ENCODE assay signal across 9 mouse cellular contexts in the genomic region with DNA sequence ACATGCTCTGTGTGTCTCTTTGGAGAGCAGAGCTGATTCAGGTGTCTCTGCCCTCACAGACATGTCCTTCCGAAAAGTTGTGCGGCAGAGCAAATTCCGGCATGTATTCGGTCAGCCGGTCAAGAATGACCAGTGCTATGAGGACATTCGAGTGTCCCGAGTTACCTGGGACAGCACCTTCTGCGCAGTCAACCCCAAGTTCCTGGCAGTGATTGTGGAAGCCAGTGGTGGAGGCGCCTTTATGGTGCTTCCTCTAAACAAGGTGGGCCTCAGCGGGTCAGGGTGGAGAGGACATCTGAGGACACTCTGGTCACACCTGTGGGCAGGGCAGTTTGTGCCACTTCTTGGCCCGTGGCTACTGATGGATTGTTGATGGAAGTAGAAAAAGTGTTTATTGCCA. TPM values are rescaled to one million over a fixed set of nuclear protein-coding genes. Genes with fewer than 3 reads are reported as not detected.
DNase-seq lines count a peak whose midpoint lies in the region; ATAC-seq lines count a peak whose summit lies in the region.
"Had no signal": no experiment of that assay in that cellular context is flagged by ENCODE, and none has a peak within 500 bp of the region (broad histone marks: within the 10 kb centered on the region; RNA-seq: fewer than 3 reads in every experiment).

No protein-coding gene starts in this region.

- no peaks in the 10 kb centered on the region for H3K9me3 ChIP-seq in lung, embryonic 16.5 days (ENCODE audit: control insufficient read depth, low read length)
- peaks cover 6% of the 10 kb centered on the region; the same call in 1 of the 2 replicates for H3K9me3 ChIP-seq in forebrain, embryonic 10.5 days
- no peaks in the 10 kb centered on the region for H3K9me3 ChIP-seq in intestine, embryonic 16.5 days (ENCODE audit: control insufficient read depth, low read length)
- H3K9me3 ChIP-seq in neural tube, embryonic 14.5 days (ENCODE audit: control insufficient read depth, low read length): no peaks in the 10 kb centered on the region

- WGBS in lung, embryonic 16.5 days: 82% methylated on average over 11 of the region's 11 CpGs
- WGBS in forebrain, embryonic 10.5 days: 90% methylated on average over 11 of the region's 11 CpGs
- 79% methylated on average over 11 of the region's 11 CpGs for WGBS in intestine, embryonic 16.5 days
- WGBS in neural tube, embryonic 14.5 days: 89% methylated on average over 11 of the region's 11 CpGs

- H3K4me1 ChIP-seq in lung, embryonic 16.5 days (replicated peaks; ENCODE audit: control insufficient read depth, insufficient read depth, low read length): peaks cover 16% of the 10 kb centered on the region
- peaks cover 34% of the 10 kb centered on the region for H3K4me1 ChIP-seq in forebrain, embryonic 10.5 days
- peaks cover 22% of the 10 kb centered on the region for H3K4me1 ChIP-seq in intestine, embryonic 16.5 days (ENCODE audit: control insufficient read depth, insufficient read depth, low read length)
- H3K4me1 ChIP-seq in neural tube, embryonic 14.5 days (ENCODE audit: control insufficient read depth, insufficient read depth, low read length): peaks cover 20% of the 10 kb centered on the region

- H3K9ac ChIP-seq in lung, embryonic 16.5 days (ENCODE audit: low read length): peak overlapping the region; percentile 95
- peak overlapping the region; percentile 95 for H3K9ac ChIP-seq in intestine, embryonic 16.5 days (ENCODE audit: low read depth, low read length)
- no peak overlapping the region; the same call in 1 of the 2 replicates for H3K9ac ChIP-seq in neural tube, embryonic 14.5 days (replicated peaks; ENCODE audit: low read depth, low read length)

- H3K4me2 ChIP-seq in lung, embryonic 16.5 days (ENCODE audit: low read depth, low read length): peak overlapping the region; percentile 80
- H3K4me2 ChIP-seq in intestine, embryonic 16.5 days (ENCODE audit: low read depth, low read length): peak overlapping the region; percentile 84
- peak overlapping the region; percentile 89 for H3K4me2 ChIP-seq in neural tube, embryonic 14.5 days (ENCODE audit: low read depth, low read length)

- H3K27me3 ChIP-seq in lung, embryonic 16.5 days (ENCODE audit: control insufficient read depth, insufficient read depth, low read depth, low read length): no peaks in the 10 kb centered on the region
- no peaks in the 10 kb centered on the region for H3K27me3 ChIP-seq in forebrain, embryonic 10.5 days (ENCODE audit: poor library complexity, severe bottlenecking)
- H3K27me3 ChIP-seq in intestine, embryonic 16.5 days (replicated peaks; ENCODE audit: control insufficient read depth, insufficient read depth, low read length): no peaks in the 10 kb centered on the region
- no peaks in the 10 kb centered on the region for H3K27me3 ChIP-seq in neural tube, embryonic 14.5 days (ENCODE audit: control insufficient read depth, insufficient read depth, low read length)

- DNase-seq in lung, postnatal 14 days: no peak
- no peak for DNase-seq in forebrain, embryonic 10.5 days (ENCODE audit: extremely low spot score, low spot score)
- no peak for DNase-seq in cerebellum, adult 18-20 months
- no peak for DNase-seq in cerebellum, postnatal 10 days
- no peak for DNase-seq in gastrocnemius, postnatal 25 days

- H3K4me3 ChIP-seq in lung, embryonic 16.5 days (ENCODE audit: low read length): peak overlapping the region; percentile 84
- H3K4me3 ChIP-seq in forebrain, embryonic 10.5 days: peak overlapping the region; percentile 73
- peak overlapping the region; percentile 82 for H3K4me3 ChIP-seq in intestine, embryonic 16.5 days (ENCODE audit: low read length)
- H3K4me3 ChIP-seq in neural tube, embryonic 14.5 days (ENCODE audit: low read depth, low read length): peak overlapping the region; percentile 90

- H3K36me3 ChIP-seq in lung, embryonic 16.5 days (ENCODE audit: control insufficient read depth, insufficient read depth, low read length): peaks cover 17% of the 10 kb centered on the region
- H3K36me3 ChIP-seq in forebrain, embryonic 10.5 days (replicated peaks): peaks cover 40% of the 10 kb centered on the region
- H3K36me3 ChIP-seq in intestine, embryonic 16.5 days (ENCODE audit: control insufficient read depth, insufficient read depth, low read length): peaks cover 18% of the 10 kb centered on the region
- H3K36me3 ChIP-seq in neural tube, embryonic 14.5 days (ENCODE audit: control insufficient read depth, insufficient read depth, low read length): peaks cover 12% of the 10 kb centered on the region; the same call in 1 of the 2 replicates

- ATAC-seq in lung, embryonic 16.5 days (ENCODE audit: low read depth): no peak
- ATAC-seq in intestine, embryonic 16.5 days: no peak
- no peak for ATAC-seq in neural tube, embryonic 14.5 days (ENCODE audit: low read depth)

- no peak overlapping the region for H3K27ac ChIP-seq in lung, embryonic 16.5 days (ENCODE audit: low read length)
- no peak overlapping the region for H3K27ac ChIP-seq in forebrain, embryonic 10.5 days
- H3K27ac ChIP-seq in intestine, embryonic 16.5 days (ENCODE audit: low read length): peak overlapping the region; percentile 74
- no peak overlapping the region for H3K27ac ChIP-seq in neural tube, embryonic 14.5 days (ENCODE audit: low read depth, low read length)

RNA-seq across cellular contexts. Expression of a gene that starts 0.9 kb away (rescaled TPM):
- polyA plus RNA-seq in lung, embryonic 16.5 days (2015; fragmentation: Nextera tagmentation; extraction: Ambion mirVana): 174 and 184 TPM in 2 replicates
- polyA plus RNA-seq in forebrain, embryonic 10.5 days (2016; fragmentation: Nextera tagmentation; extraction: Ambion mirVana): 128 and 130 TPM in 2 replicates
- polyA plus RNA-seq in intestine, embryonic 16.5 days (2015; fragmentation: Nextera tagmentation; extraction: Ambion mirVana): 264 and 288 TPM in 2 replicates
- 86.9 and 105 TPM in 2 replicates for polyA plus RNA-seq in neural tube, embryonic 14.5 days (2014; fragmentation: Nextera tagmentation; extraction: Ambion mirVana)
- 10 to 100 TPM; 15.9 to 24.1 TPM for total RNA-seq in gastrocnemius, postnatal 25 days (2021)

RNA-seq across cellular contexts. Expression of a gene that starts 4.1 kb away (rescaled TPM):
- polyA plus RNA-seq in lung, embryonic 16.5 days (2015; fragmentation: Nextera tagmentation; extraction: Ambion mirVana): 4.6 and 14.2 TPM in 2 replicates
- polyA plus RNA-seq in forebrain, embryonic 10.5 days (2016; fragmentation: Nextera tagmentation; extraction: Ambion mirVana): 0.71 TPM in 1 of 2 replicates, not detected in the other
- 5.8 and 6.7 TPM in 2 replicates for polyA plus RNA-seq in intestine, embryonic 16.5 days (2015; fragmentation: Nextera tagmentation; extraction: Ambion mirVana)
- polyA plus RNA-seq in neural tube, embryonic 14.5 days (2014; fragmentation: Nextera tagmentation; extraction: Ambion mirVana): 0.51 and 1.0 TPM in 2 replicates
- total RNA-seq in gastrocnemius, postnatal 25 days (2021): under 1 TPM in 1 of 2 experiments, not detected in 1; 0.35 TPM

RNA-seq across cellular contexts. Expression of a gene that starts 5.5 kb away (rescaled TPM):
- polyA plus RNA-seq in lung, embryonic 16.5 days (2015; fragmentation: Nextera tagmentation; extraction: Ambion mirVana): 0.16 TPM in 1 of 2 replicates, not detected in the other
- polyA plus RNA-seq in forebrain, embryonic 10.5 days (2016; fragmentation: Nextera tagmentation; extraction: Ambion mirVana): not detected in 2 replicates
- polyA plus RNA-seq in intestine, embryonic 16.5 days (2015; fragmentation: Nextera tagmentation; extraction: Ambion mirVana): 0.11 and 0.20 TPM in 2 replicates
- polyA plus RNA-seq in neural tube, embryonic 14.5 days (2014; fragmentation: Nextera tagmentation; extraction: Ambion mirVana): 0.13 and 0.31 TPM in 2 replicates
- total RNA-seq in gastrocnemius, postnatal 25 days (2021): not detected
- total RNA-seq: left cerebral cortex, postnatal 36 days had no signal

RNA-seq across cellular contexts. Expression of a gene that starts 9.7 kb away (rescaled TPM):
- polyA plus RNA-seq in lung, embryonic 16.5 days (2015; fragmentation: Nextera tagmentation; extraction: Ambion mirVana): not detected in 2 replicates
- not detected in 2 replicates for polyA plus RNA-seq in forebrain, embryonic 10.5 days (2016; fragmentation: Nextera tagmentation; extraction: Ambion mirVana)
- polyA plus RNA-seq in intestine, embryonic 16.5 days (2015; fragmentation: Nextera tagmentation; extraction: Ambion mirVana): 0.04 TPM in 1 of 2 replicates, not detected in the other
- polyA plus RNA-seq in neural tube, embryonic 14.5 days (2014; fragmentation: Nextera tagmentation; extraction: Ambion mirVana): not detected in 2 replicates
- not detected for total RNA-seq in gastrocnemius, postnatal 25 days (2021)
- total RNA-seq: left cerebral cortex, postnatal 36 days had no signal

RNA-seq across cellular contexts. Expression of a gene that starts 13.9 kb away (rescaled TPM):
- polyA plus RNA-seq in lung, embryonic 16.5 days (2015; fragmentation: Nextera tagmentation; extraction: Ambion mirVana): 51.6 and 52.7 TPM in 2 replicates
- 59.7 TPM in 2 replicates for polyA plus RNA-seq in forebrain, embryonic 10.5 days (2016; fragmentation: Nextera tagmentation; extraction: Ambion mirVana)
- 43.9 and 49.7 TPM in 2 replicates for polyA plus RNA-seq in intestine, embryonic 16.5 days (2015; fragmentation: Nextera tagmentation; extraction: Ambion mirVana)
- polyA plus RNA-seq in neural tube, embryonic 14.5 days (2014; fragmentation: Nextera tagmentation; extraction: Ambion mirVana): 40.9 and 45.1 TPM in 2 replicates
- total RNA-seq in gastrocnemius, postnatal 25 days (2021): 10 to 100 TPM; 19.9 to 24.4 TPM
